Mouse (Mus musculus) right cerebral cortex, postnatal 4 days (tissue): ENCODE results near the gene Rab3a.

Experiments used
- DNase-seq: peaks from one replicate; pipeline ENCODE4 v3.0.0-alpha.2; 2022

Rab3a gene

DNA sequence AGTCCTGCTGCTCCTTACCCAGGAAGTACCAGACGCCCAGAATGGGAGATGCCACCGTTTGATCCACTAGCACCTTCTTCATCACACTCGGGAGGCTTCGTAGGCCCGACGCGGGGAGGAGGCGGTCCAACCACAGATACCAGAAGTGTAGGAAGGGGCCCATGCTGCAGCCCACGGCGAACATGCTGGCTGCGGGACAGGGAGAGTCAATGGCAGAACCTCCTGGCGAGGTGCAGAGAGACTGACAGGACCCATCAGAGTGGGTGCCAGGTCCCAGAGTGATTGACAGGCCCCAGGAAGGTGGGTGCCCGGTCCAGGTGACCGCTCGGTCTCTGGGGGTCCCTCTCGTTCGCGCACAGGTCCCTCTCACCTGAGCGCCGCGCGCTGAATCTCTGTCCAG is 5.9 kb downstream of the Rab3a start:
- no peak for DNase-seq

DNA sequence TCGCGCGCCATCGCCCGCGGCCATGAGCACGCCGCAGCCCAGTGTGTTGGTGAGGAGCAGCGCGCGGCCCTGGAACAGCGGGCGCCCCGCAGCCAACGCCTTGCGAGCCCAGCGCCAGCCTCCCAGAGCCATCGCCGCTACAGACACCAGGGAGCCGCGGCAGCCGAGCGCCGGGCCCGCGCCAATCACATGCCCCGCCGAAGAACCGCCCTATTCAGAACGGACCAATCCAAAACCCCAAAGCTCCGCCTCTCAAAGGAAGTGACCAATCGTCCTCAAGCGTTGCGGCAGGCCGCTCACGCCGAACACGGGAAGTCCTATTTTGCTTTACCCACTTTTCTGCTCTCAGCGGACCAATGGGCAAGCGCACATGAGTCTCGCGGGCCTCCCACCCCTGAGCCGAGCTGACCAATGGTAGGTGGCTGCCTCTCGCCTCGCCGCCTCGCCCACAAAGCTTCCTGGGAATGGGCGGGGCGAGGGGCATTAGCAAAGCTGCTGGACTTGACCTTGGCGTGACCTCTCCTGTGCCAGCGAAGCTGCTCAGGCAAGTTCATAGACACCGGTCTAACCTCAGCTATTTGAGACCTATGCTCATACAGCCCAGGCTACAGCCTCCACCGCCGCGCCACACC is 6.4 kb downstream of the Rab3a start, which contains the start of gene Mpv17l2:
Gene Mpv17l2, minus strand, starts transcription at position 172 of the 632 bp plus-strand sequence.
- DNase-seq, result peak; percentile 85

DNA sequence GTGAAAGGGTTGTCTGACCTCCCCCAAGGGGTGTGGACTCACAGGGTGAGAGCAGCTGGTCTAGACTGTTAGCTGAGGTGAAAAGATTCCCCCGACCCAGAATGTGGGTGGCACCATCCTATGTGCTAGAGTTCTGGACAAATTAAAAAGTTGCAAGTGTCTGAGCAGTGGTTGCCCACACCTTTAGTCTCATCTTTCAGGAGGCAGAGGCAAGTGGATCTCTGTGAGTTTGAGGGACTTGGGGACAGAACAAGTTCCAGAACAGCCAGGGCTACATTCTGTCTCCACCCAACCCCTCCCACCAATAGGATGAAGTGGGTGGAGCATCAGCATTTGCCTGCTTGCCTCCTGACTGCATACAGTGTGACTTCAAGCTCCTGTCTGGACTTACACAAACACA is 7.6 kb downstream of the Rab3a start:
- no peak for DNase-seq

DNA sequence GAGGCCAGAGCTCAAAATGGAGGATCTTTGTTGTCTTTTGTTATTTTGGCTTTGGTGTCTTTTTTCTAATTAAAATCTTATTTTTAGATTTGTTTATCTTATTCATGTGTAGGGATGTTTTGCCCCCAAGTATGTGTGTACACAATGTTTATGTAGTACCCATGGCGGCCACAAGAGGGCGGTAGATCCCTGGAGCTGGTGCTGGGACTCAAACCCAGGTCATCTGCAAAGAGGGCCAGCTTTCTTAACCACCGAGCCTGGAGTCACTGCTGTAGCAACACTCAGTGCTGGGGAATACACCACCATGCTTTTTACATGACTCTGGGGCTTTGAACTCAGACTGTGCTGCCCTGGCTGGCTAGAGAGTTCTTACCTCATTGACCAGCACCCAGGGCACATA is 8.9 kb downstream of the Rab3a start:
- peak; percentile 74 for DNase-seq

DNA sequence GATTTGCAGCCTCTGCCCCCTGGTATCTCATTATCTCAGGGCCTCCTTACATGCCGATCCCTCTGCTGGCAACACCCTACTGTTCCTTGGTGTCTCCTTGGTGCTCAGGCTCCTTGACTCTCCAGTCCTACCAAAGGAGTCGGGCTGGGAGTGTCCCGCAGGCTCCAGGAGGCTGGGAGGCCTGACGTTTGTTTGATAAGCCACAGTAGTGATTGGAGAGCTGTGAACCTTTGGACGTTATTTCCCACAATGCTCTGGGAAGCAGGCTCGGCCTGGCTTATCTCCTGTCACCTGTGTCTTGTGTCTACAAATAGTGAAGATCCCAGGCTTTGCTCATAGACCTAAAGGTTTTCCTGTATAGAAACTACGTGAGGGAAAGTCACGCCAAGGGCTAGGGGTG is 9.5 kb downstream of the Rab3a start:
- DNase-seq, result no peak

DNA sequence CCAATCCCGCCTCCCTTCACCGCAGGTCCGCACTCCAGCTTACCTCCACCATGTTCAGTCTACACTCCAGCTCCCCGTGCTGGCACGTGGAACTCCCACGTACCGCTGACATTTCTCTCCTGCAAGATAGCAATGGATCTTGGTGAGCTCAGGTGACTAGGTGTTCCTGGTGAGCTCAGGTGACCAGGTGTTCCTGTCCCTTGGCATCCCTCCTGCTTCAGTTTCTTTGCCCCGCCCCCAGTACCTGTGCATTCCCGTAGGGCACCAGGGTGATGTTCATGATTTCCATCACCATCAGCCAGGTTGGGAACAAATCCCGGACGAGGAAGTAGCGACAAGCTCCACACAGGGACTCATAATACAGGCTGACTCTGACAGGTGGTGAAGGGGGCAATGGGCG is 10.2 kb downstream of the Rab3a start:
- no peak for DNase-seq

DNA sequence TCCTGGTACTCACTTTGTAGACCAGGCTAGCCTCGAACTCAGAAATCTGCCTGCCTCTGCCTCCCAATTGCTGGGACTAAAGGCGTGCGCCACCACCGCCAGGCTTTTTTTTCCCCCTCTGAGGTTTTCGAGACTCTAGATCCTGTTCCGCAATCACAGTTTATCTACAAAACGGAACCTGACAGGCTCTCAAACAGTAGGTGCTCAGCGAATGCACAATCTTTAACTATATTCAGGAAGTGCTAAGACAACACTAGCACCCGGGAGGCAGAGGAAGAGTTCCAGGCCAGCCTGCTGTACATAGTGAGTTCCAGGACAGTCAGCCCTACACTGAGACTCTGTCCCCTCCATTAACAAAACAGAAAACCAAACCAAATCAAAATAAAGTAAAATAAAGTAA is 10.8 kb downstream of the Rab3a start:
- no peak for DNase-seq

DNA sequence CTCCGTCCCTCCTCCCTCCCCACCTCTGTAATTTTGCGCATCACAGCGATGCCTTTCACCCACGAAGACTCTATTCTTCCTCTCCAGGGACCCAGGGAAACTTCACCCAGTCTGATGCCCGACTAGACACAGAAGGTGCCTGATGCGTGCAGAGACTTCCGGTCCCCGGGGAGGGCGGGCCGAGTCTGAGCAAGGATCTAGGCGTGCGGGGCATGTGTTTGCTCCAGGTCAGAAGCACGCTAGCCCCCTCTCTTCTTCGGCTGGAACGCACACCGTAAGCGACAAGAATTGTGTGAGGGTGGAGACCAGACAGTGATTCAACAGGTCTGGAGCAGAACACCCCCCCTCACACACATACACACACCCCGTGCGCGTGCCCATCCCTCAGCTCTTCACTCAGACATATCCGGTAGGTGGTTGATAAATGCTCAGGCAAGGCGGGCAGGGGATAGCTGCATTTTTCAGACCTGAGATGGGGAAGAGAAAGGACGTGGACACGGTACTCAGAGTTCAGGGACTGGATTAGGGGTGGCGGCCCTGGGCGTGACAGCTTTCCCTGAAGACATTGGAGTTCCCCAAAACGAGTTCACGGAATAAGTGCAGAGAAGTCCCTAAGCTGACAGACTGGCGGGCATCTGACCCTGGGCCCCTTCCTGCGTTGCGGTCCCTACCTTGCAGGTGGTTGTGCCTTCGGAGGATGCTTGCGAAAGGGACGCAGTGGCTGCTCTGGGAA is 11.5 kb downstream of the Rab3a start:
- no peak for DNase-seq

DNA sequence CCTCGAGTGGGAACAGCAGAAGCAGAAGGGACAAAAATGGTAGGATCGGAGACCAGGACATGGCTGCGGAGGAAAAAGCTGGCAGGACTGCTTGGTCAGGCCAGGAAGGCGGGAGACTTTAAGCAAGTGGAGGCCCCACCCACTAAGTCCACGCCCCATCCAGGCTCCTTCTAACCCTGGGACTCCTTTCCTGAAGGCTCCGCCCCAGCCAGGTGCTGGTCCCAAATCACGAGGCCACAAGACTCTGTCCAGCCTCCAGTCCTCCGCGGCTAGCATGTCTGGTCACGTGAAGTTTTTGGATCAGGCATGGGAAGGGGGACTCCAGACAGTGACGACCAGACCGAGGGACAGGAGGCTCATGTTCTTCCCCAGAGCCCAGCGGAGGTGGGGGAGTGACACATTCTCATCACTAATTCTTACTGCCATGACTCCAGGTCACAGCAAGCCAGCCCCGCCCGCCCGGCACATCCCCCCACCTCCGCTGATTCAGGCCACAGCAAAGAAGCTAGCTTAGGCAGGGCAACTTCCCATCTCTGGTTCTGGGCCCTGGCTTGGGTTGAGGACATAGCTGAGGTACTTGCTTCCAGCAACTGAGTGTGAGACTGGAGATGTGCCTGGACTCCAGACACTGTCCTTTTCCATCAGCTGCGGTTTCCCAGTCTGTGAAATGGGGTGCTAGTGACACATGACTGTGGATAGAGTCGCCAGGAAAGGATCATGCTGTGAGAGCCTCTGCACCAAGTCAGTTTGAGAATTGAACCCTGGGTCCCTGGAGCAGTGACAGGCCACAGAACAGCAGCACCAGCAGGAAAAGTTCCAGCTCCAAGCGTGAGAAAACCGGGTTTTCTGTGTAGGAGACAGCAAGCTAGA is 12.3 kb downstream of the Rab3a start:
- DNase-seq, result no peak

DNA sequence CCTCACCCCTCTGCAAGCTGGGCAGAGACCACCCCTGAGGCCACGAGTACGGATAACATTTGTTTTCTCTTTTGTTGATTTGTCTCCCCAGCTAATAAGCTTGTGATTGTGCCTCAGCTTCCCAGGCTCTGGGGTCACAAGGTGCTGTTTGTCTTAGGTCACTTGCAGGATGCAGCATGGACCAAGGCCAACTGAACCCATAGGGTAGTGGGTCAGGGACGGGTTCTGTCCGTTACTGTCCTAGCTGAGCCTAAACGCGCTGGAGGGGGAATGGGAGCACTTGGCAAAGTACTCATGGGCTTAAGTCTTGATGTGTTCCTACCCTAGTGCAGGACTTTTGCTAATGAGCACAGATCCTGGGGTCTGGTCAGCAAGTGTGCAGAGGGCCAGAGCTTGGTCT is 13.0 kb downstream of the Rab3a start:
- DNase-seq, result no peak

DNA sequence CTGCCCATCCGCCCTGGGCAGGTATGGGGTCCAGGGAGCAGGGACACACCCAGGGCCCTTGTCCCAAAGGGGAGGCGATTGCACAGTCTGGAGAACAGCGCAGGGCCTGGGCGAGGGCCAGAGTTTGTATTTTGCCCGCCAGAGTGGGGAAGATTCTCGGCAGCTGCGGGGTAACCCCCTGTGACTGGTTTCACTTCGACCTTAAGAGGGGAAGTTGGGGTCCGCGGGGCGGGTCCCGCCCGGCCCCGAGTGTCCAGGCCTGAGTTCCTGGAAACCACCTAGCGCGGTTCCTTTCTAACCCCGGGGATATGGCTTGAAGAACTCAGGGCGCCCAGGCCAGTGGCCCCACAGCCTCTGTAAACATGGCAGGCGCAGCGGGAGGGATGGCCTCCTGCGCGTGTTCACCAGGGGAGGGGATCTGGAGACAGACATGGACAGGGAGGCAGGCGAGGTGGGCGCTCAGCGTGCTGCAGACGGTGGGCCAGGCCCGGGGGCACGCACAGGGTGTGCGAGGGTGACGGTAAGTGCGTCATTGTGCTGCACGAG is 13.8 kb downstream of the Rab3a start:
- DNase-seq, result no peak

DNA sequence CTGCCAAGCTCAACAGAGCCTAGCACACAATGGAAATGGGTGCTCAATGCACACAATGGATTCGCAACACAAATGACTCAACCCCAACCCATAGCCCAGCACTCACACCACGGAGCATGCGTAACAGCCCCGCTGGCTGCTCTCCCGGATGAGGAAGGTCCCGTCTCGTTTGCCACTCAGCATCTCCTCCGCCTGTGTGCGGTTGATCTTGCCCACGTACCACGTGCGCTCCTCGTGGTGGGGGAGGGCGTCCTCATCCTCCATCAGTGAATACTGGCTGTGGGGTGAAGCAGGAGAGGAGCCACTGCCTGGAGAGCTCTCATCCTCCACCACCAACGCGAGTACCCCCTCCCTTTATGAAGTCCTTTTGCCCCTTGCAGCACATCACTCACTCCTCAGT is 14.5 kb downstream of the Rab3a start:
- DNase-seq, result no peak

DNA sequence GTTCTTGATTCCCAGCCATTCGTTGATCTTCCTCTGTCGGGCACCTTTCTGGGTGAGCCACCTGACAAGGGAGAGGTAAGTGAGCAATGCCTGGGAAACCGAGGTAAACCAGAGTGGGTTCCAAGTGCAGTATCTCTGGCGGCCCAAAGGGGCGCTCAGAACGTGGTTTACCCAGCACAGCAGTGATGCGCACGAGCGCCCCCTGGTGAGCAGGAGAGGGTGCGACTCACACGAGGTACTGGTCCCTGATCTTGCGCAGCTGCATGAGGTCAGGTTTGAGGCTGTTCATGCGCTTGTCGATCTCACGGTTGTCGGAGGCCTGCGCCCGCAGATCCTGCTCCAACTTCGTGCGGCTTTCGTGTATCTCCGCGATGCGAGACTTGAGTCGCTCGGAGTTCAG is 14.9 kb downstream of the Rab3a start:
- DNase-seq, result peak; percentile 99

DNA sequence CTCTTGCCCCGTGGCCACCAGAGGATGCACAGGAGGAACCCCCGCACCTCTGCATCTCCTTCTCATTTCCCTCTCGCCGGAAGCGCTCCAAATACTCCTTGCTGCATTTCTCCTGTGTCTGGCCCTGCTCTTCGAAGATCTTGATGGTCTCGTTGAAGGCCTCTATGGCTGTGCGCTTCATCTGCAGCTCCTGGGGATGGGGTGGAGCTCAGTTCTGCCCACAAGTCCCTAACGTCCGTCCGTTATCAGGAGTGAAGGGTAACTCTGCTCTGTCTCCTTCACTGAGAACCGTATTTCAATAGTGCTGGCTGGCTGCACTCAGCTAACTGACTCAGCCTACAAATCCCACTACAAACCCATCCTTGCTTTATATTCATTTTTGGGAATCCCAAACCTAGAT is 15.4 kb downstream of the Rab3a start:
- DNase-seq, result no peak

DNA sequence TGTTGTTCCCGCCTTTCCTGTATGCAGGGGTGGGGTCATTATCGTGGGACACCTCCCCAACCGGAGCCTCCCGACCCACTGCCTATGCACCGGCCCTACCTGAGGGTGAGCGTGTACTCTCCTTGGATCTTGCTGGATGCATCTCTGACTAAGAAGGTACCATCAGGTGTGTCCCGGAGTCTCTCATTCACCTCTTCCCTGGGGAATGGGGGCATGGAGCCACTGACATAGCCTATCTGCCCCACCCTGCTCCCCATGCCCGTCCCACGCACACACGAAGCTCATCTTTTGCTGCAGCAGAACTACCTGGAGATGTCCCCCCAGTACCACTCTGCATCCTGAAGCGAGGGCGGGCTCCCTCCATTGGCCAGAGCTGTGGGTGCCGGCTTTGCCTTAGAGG is 16.3 kb downstream of the Rab3a start:
- DNase-seq, result no peak

DNA sequence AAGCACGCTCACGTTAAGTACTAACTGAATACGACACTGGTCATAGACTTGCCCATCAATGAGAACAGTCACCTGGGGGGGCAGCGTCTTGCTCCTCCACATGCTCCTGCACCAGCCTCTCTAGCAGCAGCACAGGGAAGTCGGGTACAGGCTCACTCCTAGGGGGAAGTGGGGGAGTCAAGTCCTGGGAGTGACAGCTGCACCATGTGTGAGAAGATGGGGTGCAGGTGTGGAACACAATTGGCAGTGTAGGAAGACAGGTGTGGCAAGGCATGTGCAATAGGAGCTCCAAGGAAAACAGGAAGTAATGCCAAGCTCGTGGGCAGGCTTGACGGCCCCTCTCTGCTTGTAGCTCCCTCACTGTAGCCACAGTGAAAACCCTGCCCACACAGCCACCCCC is 16.7 kb downstream of the Rab3a start:
- no peak for DNase-seq

DNA sequence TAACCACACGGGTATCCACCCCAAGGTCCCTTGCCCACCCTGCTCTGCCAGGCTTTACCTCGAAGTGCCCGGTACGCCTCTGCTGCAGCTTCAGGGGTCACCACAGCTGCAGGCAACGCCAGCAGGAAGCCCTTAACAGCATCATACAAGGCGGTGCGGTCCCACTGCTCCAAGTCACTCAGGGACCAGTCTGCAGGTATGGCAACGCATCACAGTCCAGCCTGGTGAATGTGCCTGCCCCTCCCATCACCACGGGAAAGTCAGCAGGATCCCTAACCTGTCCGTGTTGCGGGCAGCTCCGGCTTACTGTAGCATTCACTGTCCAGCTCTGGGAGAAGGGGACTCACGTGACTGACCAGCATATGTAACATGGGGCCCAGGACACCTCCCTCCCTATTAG is 17.6 kb downstream of the Rab3a start:
- no peak for DNase-seq

DNA sequence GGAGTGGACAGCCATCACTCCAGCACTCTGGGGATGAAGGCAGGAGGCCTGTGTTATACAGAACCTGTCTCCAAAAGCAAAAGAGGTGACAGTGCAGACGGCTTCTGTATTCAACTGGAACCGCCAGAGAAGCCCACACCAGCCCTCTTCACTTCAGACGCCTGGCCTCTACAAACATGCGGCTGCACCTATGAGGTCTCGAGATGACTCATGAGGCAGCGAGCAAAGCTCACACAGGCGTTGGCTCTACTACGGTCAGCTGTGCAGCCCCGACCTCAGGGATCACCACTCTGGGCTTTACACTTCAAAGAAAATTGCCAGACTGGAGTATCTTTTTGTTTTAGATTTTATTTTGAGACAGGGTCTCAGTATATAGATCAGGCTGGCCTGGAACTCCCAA is 18.4 kb downstream of the Rab3a start:
- DNase-seq, result no peak

DNA sequence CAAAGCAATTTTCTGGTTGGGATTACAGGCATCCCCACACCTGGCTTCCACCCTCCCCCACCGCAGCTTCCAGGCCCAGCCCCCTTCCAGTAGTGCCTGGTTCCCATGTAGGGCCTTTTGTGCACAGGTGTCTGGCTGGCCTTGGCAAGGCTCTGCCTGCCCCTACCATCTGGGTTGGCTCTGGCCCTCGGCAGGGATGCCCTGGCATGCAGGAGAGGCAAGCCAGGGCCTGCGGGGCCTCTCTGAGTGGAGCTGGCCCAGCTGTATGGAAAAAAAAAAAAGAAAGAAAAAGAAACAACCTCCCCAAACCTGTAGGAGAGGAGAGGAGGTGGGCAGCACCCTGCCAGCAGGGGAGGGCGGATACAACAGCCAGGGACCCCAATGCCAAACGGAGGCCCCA is 18.9 kb downstream of the Rab3a start:
- DNase-seq, result no peak

DNA sequence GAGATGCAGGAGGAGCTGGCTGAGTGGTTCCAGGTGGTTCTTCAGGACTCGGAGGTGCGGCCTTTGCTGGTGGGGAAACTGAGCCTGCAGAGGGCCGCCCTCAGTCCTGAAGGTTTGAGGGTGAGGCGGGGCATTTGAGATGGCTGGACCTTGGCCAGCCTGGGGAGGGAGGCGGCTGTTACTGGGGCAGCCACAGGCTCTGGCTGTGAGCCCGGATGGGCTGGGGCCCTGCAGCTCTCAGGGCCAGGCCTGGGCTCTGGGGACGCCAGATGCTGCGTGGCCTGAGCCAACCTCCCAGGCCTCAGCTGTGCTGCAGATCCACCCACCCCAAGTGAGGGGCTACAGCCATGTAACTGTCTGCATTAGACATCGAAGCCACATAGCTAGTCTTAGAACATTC is 19.4 kb downstream of the Rab3a start:
- DNase-seq, result peak; percentile 69

DNA sequence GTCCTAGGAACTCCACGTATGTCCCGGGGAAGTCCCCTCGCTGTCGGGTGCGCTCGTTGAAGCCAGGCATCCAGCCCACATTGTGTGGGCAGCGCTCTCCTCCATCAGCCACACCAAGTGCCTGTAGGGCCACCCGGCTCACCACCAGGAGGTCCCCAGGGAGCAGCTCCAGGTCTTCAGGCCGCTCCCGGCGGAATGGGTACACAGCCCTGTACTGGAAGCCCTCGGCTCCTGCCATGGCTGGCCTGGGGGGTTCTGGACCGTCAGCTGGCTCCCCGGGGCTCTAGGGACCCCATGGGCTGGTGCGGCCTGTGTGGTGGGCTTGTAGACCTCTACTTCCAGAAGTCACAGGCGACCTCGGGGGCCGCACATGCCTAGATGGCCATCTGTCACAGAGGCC is 20.3 kb downstream of the Rab3a start:
- no peak for DNase-seq

DNA sequence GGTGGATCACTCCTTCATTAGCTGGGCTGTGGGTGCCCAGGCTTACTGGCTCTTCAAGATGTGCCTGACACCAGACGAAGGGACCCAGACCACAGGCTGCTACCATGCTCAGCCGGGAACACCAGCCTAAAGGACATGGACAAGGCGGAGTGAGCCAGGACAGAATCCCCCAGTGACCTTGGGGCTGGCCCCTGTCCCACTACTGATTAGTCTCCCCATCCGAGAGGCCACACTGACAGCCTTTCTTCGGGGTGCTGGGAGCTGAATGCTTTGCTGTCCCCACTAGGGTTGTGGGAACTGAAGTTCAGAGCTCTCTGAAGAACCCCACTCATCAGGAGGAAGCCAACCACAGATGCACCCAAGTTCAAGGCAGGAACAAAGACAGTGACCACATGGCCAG is 20.7 kb downstream of the Rab3a start:
- DNase-seq, result no peak

DNA sequence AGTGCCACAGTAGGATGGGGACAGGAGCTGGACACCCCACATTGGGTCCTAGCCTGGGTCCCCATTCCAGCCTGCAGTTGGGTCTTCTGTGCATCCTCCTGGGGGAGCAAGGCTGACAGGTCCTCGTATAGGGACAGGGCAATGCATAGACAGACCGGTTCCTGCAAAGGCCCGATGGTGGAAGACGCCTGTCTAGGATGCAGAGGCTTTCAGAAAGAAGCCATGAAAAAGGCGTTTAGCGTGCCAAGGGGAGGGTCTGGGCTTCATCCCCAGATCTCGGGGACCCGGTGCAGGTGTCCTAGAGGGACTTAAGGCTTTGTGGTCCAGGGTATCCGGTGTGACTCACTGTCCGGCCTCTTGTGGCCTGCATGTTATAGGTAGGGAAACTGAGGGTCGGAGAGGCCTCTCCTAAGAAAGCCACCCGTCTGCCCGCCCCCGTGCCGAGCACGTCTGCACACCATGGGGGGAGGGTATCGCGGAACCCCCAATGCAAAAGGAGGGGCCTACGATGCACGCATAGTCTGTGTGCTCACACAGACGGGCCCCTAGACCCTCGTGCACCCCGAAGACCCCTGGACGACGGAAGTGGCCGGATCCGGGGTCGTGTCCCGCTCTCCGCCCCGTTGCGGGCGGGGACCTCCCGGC is 21.5 kb downstream of the Rab3a start:
- peak; percentile 55 for DNase-seq
